Mouse (Mus musculus): ENCODE data around the gene Ppp5c. TPM values are rescaled to one million over a fixed set of nuclear protein-coding genes. Genes with fewer than 3 reads are reported as not detected.

Gene Ppp5c
- total and polyA plus RNA-seq, 2 experiments = 24.2 to 93.2 TPM

- Histone ChIP-seq H3K27ac (replicated peaks; ENCODE audit: insufficient read depth, low read depth, low read length) (no peak overlapping the region), H3K79me2 (ENCODE audit: control insufficient read depth, insufficient read depth, low read length) (peaks cover 15% of the 10 kb centered on the region; the same call in 1 of the 2 replicates), H3K27me3 (ENCODE audit: control insufficient read depth, insufficient read depth, low read length) (no peaks in the 10 kb centered on the region), H3K4me1 (ENCODE audit: control insufficient read depth, insufficient read depth, low read length) (peaks cover 15% of the 10 kb centered on the region), H3K36me3 (ENCODE audit: control insufficient read depth, insufficient read depth, low read length) (no peaks in the 10 kb centered on the region), H3K4me3 (ENCODE audit: insufficient read depth, low read depth, low read length) (no peak overlapping the region), H3K9ac (ENCODE audit: low read depth, low read length) (no peak overlapping the region)
- DNase-seq (ENCODE audit: extremely low read depth, low read depth, low spot score) = no peak
- whole genome bisulfite sequencing = 89% methylated on average over 7 of the region's 7 CpGs
- TF ChIP-seq POLR2A (IDR thresholded peaks at IDR 0.05; ENCODE audit: extremely low read depth, insufficient read depth, low read length) (no peak), CTCF (IDR thresholded peaks at IDR 0.05; ENCODE audit: low read depth, low read length) (no peak)
These were observed 2.5 kb upstream of the Ppp5c start for GRCm38 (mm10) chr7:17030239-17030638.

- H3K27me3 ChIP-seq (ENCODE audit: control insufficient read depth, insufficient read depth, low read length) = no peaks in the 10 kb centered on the region
- H3K4me1 ChIP-seq (ENCODE audit: control insufficient read depth, insufficient read depth, low read length) = peaks cover 25% of the 10 kb centered on the region
- no peak overlapping the region for H3K27ac ChIP-seq (replicated peaks; ENCODE audit: insufficient read depth, low read depth, low read length)
- TF ChIP-seq CTCF (IDR thresholded peaks at IDR 0.05; ENCODE audit: low read depth, low read length) (no peak), POLR2A (IDR thresholded peaks at IDR 0.05; ENCODE audit: extremely low read depth, insufficient read depth, low read length) (no peak)
- 78% methylated on average over 7 of the region's 7 CpGs for WGBS
- H3K9ac ChIP-seq (ENCODE audit: low read depth, low read length) = no peak overlapping the region
- H3K79me2 ChIP-seq (ENCODE audit: control insufficient read depth, insufficient read depth, low read length) = peaks cover 26% of the 10 kb centered on the region; the same call in 1 of the 2 replicates
- no peak overlapping the region for H3K4me3 ChIP-seq (ENCODE audit: insufficient read depth, low read depth, low read length)
- no peak for DNase-seq (ENCODE audit: extremely low read depth, low read depth, low spot score)
- H3K36me3 ChIP-seq (ENCODE audit: control insufficient read depth, insufficient read depth, low read length) = no peaks in the 10 kb centered on the region
These were observed 1.2 kb upstream of the Ppp5c start for GRCm38 (mm10) chr7:17028923-17029322.

- 0 out of 2 replicates have a peak, but pooled peaks cover under 1% of the 10 kb centered on the region for H3K36me3 ChIP-seq (ENCODE audit: control insufficient read depth, insufficient read depth, low read length)
- H3K27me3 ChIP-seq (ENCODE audit: control insufficient read depth, insufficient read depth, low read length) = no peaks in the 10 kb centered on the region
- peak overlapping the region; percentile 89 for H3K9ac ChIP-seq (ENCODE audit: low read depth, low read length)
- peaks cover 29% of the 10 kb centered on the region for H3K4me1 ChIP-seq (ENCODE audit: control insufficient read depth, insufficient read depth, low read length)
- H3K79me2 ChIP-seq (ENCODE audit: control insufficient read depth, insufficient read depth, low read length) = peaks cover 42% of the 10 kb centered on the region
- 5% methylated on average over 24 of the region's 24 CpGs for WGBS
- peak; percentile 68 for TF ChIP-seq CTCF (IDR thresholded peaks at IDR 0.05; ENCODE audit: low read depth, low read length)
- no peak for TF ChIP-seq POLR2A (IDR thresholded peaks at IDR 0.05; ENCODE audit: extremely low read depth, insufficient read depth, low read length)
- H3K27ac ChIP-seq (replicated peaks; ENCODE audit: insufficient read depth, low read depth, low read length) = peak overlapping the region; percentile 81
- DNase-seq (ENCODE audit: extremely low read depth, low read depth, low spot score) = peak; percentile 78
- peak overlapping the region; percentile 80 for H3K4me3 ChIP-seq (ENCODE audit: insufficient read depth, low read depth, low read length)
These were observed 775 bp downstream of the Ppp5c start for GRCm38 (mm10) chr7:17026710-17027587.

GRCm38 (mm10) chr7:17025896-17026622, 1.7 kb downstream of the Ppp5c start:
- Histone ChIP-seq H3K79me2 (ENCODE audit: control insufficient read depth, insufficient read depth, low read length) (peaks cover 50% of the 10 kb centered on the region), H3K4me3 (ENCODE audit: insufficient read depth, low read depth, low read length) (no peak overlapping the region), H3K36me3 (ENCODE audit: control insufficient read depth, insufficient read depth, low read length) (0 out of 2 replicates have a peak, but pooled peaks cover 1% of the 10 kb centered on the region), H3K27ac (replicated peaks; ENCODE audit: insufficient read depth, low read depth, low read length) (no peak overlapping the region), H3K9ac (ENCODE audit: low read depth, low read length) (no peak overlapping the region), H3K4me1 (ENCODE audit: control insufficient read depth, insufficient read depth, low read length) (peaks cover 29% of the 10 kb centered on the region), H3K27me3 (ENCODE audit: control insufficient read depth, insufficient read depth, low read length) (no peaks in the 10 kb centered on the region)
- TF ChIP-seq CTCF (IDR thresholded peaks at IDR 0.05; ENCODE audit: low read depth, low read length) = no peak
- TF ChIP-seq POLR2A (IDR thresholded peaks at IDR 0.05; ENCODE audit: extremely low read depth, insufficient read depth, low read length) = no peak
- DNase-seq (ENCODE audit: extremely low read depth, low read depth, low spot score) = no peak
- WGBS = 76% methylated on average over 9 of the region's 9 CpGs

- Histone ChIP-seq H3K79me2 (ENCODE audit: control insufficient read depth, insufficient read depth, low read length) (peaks cover 54% of the 10 kb centered on the region), H3K4me1 (ENCODE audit: control insufficient read depth, insufficient read depth, low read length) (peaks cover 29% of the 10 kb centered on the region), H3K4me3 (ENCODE audit: insufficient read depth, low read depth, low read length) (no peak overlapping the region), H3K36me3 (ENCODE audit: control insufficient read depth, insufficient read depth, low read length) (0 out of 2 replicates have a peak, but pooled peaks cover 1% of the 10 kb centered on the region), H3K9ac (ENCODE audit: low read depth, low read length) (no peak overlapping the region), H3K27ac (replicated peaks; ENCODE audit: insufficient read depth, low read depth, low read length) (peak overlapping the region; percentile 53), H3K27me3 (ENCODE audit: control insufficient read depth, insufficient read depth, low read length) (no peaks in the 10 kb centered on the region)
- no peak for DNase-seq (ENCODE audit: extremely low read depth, low read depth, low spot score)
- no peak for TF ChIP-seq POLR2A (IDR thresholded peaks at IDR 0.05; ENCODE audit: extremely low read depth, insufficient read depth, low read length)
- WGBS = 53% methylated on average over 4 of the region's 4 CpGs
These were observed 2.2 kb downstream of the Ppp5c start for GRCm38 (mm10) chr7:17025505-17025894.

All from liver, adult 2 months (tissue).